ENCODE assay signal across 13 mouse cellular contexts in genomic region chr11:29807325-29807724, GRCm38 (mm10). TPM values are rescaled to one million over a fixed set of nuclear protein-coding genes. Genes with fewer than 3 reads are reported as not detected.
"Had no signal": no experiment of that assay in that cellular context is flagged by ENCODE, and none has a peak within 500 bp of the region (broad histone marks: within the 10 kb centered on the region; RNA-seq: fewer than 3 reads in every experiment).

No protein-coding gene starts in this region.

- H3K27ac ChIP-seq: kidney, postnatal 0 days; limb, embryonic 10.5 days; midbrain, embryonic 12.5 days; neural tube, embryonic 15.5 days had no signal

- H3K9ac ChIP-seq: liver, embryonic 15.5 days; midbrain, embryonic 12.5 days; neural tube, embryonic 15.5 days had no signal

- DNase-seq: kidney, adult 9 months; kidney, postnatal 36 days; lung, adult 2 months; lung, postnatal 36 days; right cerebral cortex, postnatal 14 days; thymus, postnatal 36 days had no signal

- H3K36me3 ChIP-seq: limb, embryonic 10.5 days; liver, embryonic 15.5 days; midbrain, embryonic 12.5 days had no signal

- H3K27me3 ChIP-seq: liver, embryonic 15.5 days; midbrain, embryonic 12.5 days; neural tube, embryonic 15.5 days had no signal

- H3K9me3 ChIP-seq: limb, embryonic 10.5 days; liver, embryonic 15.5 days; midbrain, embryonic 12.5 days; neural tube, embryonic 15.5 days had no signal

- H3K4me2 ChIP-seq: liver, embryonic 11.5 days; liver, embryonic 15.5 days; midbrain, embryonic 12.5 days; neural tube, embryonic 15.5 days had no signal

- H3K4me1 ChIP-seq: limb, embryonic 10.5 days; midbrain, embryonic 12.5 days had no signal

- H3K4me3 ChIP-seq: limb, embryonic 10.5 days; liver, embryonic 15.5 days; midbrain, embryonic 12.5 days; neural tube, embryonic 15.5 days had no signal

RNA-seq across cellular contexts. Expression of gene 4931440F15Rik, which starts 18.1 kb away (rescaled TPM):
- total RNA-seq: megakaryocyte-erythroid progenitor cell, adult 5-6 weeks had no signal
